Mouse (Mus musculus) thymus, adult 18-20 months (tissue): Measurements from ENCODE around the gene Klhl25.
"Not testable (repeated sequence)": the region's sequence is repeated elsewhere in the genome, so short reads cannot be mapped to it uniquely, and the experiment has no call there.

Experiments used
- DNase-seq, 2 experiments: peaks; one replicate each; pipeline ENCODE4 v3.0.0; 2022; ENCODE audit warnings: mixed read lengths in 2 of 2

The Klhl25 gene

GRCm38 (mm10) chr7:75879436-75879835 is 31.3 kb downstream of the Klhl25 start:
- DNase-seq = not testable (repeated sequence)

DNA sequence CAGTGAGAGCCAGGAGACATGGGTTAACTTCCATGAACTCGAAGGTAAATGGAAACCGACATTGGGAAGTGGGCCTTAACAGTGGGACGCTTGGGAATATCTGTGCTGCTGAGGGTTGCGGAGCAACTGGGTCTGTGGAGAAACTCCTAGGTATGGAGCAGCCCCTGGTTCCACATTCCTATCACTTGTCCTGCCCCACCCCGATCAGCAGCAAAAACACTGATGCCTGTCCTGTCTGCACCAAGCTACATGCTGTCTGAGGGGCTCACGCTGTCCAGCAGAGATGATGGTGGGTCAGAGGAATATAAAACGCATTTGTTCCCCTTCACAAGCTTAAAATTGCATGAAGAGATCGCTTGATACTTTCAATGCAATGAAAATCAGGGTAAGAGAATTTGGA is 32.1 kb downstream of the Klhl25 start:
- DNase-seq = no peak

GRCm38 (mm10) chr7:75880650-75881049 is 32.5 kb downstream of the Klhl25 start:
- peak; percentile 61 to 67 for DNase-seq

GRCm38 (mm10) chr7:75881376-75881775 is 33.3 kb downstream of the Klhl25 start:
- no peak for DNase-seq

DNA sequence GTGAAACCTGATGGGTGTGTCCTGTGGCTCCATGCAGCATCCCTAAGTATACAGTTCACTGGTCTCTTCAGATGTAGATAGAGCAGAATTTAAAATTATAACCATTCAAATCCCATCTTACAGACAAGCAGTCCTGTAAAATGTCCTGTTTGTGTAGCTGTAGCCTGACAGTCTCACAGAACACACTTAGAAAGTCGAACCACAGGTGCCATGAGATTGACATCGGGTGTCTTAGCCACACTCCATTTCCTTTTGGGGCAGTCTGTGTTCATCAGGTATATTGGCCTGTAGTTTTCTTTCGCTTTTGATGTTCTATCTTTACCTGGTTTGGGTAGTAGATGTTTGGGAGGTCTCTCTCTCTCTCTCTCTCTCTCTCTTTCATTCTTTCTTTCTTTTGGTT is 33.7 kb downstream of the Klhl25 start:
- no peak for DNase-seq

DNA sequence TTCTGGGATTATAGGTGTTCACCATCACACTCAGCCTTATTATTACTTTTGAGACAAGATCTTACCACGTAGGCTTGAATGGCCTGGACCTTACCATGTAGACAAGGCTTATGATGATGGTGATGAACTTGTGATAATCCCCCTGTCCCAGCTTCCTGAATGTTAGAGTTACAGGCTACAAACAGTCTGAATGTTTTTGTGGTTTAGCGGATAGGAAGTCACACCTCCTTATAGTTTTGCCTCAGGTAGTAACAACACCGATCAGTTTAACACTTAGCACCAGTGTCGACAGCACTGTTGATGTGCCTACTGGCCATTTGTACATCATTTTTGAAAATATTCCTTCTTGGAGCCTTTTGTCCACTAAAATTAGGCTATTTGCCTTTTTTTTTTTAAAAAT is 43.4 kb downstream of the Klhl25 start:
- DNase-seq = no peak

DNA sequence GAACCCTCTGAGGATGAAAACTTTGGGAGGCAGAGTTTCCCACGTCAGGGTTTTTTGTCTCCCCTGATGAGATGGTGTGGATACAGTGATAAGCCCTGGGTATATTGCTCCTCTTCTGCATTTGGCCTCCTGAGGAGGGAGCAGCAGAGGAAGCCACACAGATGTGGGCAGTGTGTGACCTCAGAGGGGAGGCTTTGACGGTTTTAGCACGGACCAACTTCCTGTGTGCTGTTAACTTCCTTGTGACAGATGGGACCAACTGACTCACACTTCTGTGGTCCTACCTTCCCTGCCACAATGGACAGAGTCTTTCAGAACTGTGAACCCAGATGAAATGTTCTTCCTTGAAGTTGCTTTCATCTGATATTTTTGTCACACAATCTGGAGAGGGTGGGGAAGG is 44.6 kb downstream of the Klhl25 start:
- no peak for DNase-seq

DNA sequence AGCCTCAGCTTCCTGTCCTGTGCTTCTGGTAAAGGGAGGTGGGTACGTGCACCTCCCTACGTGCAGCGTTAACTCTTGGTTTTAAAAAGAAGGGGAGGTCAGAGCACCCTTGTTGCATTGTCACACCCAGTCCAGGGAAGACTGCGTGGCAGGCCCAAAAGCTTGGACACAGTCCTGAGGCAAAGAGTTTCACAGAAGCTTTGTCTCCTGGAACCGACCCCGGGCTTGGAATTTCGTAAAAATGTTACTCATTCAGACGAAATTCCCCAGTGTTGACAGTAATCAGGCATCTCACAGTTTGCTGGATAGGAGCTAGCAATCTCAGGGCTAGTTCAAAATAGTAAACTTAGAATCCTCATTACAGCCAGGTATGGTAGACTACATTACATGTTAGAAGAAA is 45.6 kb downstream of the Klhl25 start:
- no peak for DNase-seq

DNA sequence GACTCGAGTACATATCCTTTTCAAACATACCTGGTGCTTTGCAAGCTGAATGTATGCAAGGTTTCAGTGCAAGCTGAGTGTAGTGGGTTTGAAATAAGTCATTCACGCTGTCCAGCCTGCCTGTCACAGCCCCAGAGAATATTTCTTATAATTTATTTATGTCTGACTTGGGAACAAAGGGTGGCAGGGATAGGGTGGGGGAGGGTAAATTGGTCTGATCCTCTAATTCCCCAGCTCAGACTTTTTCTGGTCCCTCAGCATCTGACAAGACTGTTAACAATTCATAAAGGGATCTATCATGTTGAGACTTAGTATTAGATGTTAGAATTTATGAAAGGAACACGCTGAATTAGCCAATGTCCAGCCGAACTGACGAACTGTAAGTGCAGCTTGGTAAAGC is 48.9 kb downstream of the Klhl25 start:
- no peak for DNase-seq

GRCm38 (mm10) chr7:75899102-75899501 is 51.0 kb downstream of the Klhl25 start:
- no peak for DNase-seq

GRCm38 (mm10) chr7:75899517-75899916 is 51.4 kb downstream of the Klhl25 start:
- no peak for DNase-seq

DNA sequence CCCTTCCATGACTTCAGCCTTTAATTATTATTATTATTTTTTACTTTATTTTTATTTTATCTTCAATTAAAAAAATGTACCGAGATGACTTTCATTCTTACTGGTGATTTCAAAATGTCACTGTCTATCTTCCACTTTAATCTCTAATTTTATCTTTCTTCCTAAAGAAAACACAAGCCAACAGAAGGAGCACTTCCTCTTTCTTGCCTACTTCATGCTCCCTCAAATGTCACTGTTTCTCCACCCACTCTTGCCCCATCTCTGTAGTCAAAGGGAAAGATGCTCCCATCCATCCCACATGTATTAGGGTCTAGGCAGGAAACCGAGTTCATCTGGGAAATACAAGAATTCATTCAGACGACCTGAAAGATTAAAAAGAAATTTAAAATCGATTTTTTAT is 51.8 kb downstream of the Klhl25 start:
- DNase-seq = no peak

- no peak for DNase-seq
Measured at GRCm38 (mm10) chr7:75905145-75905544, 57.0 kb downstream of the Klhl25 start.

DNA sequence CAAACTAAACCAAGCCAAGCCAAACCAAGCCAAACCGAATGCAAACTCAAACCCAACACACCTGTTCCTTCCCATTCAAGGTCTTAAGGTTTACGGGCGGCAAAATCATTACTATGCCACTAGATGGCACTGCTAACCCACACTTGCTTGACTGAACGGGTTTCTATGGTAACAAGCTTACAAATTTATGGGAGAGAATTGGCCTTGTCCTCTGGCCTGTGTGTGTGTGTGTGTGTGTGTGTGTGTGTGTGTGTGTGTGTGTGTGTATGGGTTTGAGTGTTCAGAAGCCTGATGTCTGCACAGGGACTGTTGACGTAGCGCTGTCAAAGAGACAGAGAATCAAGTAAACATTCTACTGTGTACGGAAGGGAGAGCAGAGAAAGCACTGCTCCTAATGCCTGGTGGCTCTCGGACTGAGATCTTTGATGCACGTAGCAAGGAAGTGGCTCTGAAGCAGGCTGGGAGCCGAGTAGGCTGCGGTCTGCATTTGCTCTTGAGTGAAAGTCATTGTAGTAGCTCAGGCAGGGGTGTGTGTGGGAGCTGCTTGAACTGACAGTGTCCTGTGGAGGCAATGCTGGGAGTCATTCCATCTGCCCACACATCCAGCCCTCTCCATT is 62.0 kb downstream of the Klhl25 start:
- DNase-seq = peak; percentile 28 to 62

- peak; percentile 13 to 30 for DNase-seq
Measured at GRCm38 (mm10) chr7:75910652-75911035, 62.5 kb downstream of the Klhl25 start.

- peak; percentile 78 to 81 for DNase-seq
Measured at GRCm38 (mm10) chr7:75913952-75914351, 65.8 kb downstream of the Klhl25 start.

GRCm38 (mm10) chr7:75915550-75915949 is 67.4 kb downstream of the Klhl25 start:
- peak in 1 of 2 experiments; percentile 28 for DNase-seq

DNA sequence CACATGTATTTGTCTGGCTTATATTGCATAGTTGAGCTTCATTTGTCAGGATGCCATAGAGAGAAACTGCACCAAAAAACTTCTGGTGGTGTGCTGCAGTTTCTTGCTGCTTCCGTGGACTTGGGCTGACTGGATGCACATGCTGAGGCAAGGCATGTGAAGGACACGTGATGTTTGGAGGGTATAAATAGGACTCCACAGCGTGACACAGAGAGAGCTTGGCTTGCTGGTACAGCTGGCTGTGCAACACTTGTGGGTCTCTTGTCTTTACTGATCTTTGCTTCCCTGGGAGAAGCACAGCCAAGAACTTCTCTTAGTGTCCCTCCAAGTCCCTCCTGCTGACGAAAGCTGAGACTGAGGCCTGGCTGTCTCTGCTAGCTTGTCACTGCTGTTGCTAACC is 69.6 kb downstream of the Klhl25 start:
- DNase-seq = no peak

- DNase-seq = not testable (repeated sequence)
Measured at GRCm38 (mm10) chr7:75919745-75920144, 71.6 kb downstream of the Klhl25 start.
